Mouse (Mus musculus) kidney, adult 9 months (tissue): ENCODE results near the gene Cse1l.

Source experiments
- DNase-seq: peaks from one replicate; pipeline ENCODE4 v3.0.0; 2022

Cse1l gene

GRCm38 (mm10) chr2:166977490-166977889 is 71.7 kb downstream of the Cse1l start:
- no peak for DNase-seq

GRCm38 (mm10) chr2:166980161-166980560 is 74.3 kb downstream of the Cse1l start:
- no peak for DNase-seq

- DNase-seq, result no peak
These were observed 77.6 kb downstream of the Cse1l start for GRCm38 (mm10) chr2:166983351-166983894.

GRCm38 (mm10) chr2:166990861-166991260 is 85.0 kb downstream of the Cse1l start:
- no peak for DNase-seq

GRCm38 (mm10) chr2:166991945-166992344 is 86.1 kb downstream of the Cse1l start:
- DNase-seq, result peak; percentile 30

- peak; percentile 29 for DNase-seq
These were observed 89.4 kb downstream of the Cse1l start for GRCm38 (mm10) chr2:166995021-166995795.
